Mouse (Mus musculus): ENCODE data around the gene Nfkb1. TPM values are rescaled to one million over a fixed set of nuclear protein-coding genes. Genes with fewer than 3 reads are reported as not detected.

Nfkb1 gene
- total and polyA plus RNA-seq, 3 experiments = 271 to 369 (median 346) TPM

GRCm38 (mm10) chr3:135571540-135571939 is 119.8 kb downstream of the Nfkb1 start (continued):
- TF ChIP-seq MAZ (IDR thresholded peaks at IDR 0.05; ENCODE audit: low read depth, low read length) = no peak
- TF ChIP-seq HCFC1 (IDR thresholded peaks at IDR 0.05; ENCODE audit: low read depth, low read length) = peak; percentile 73
- TF ChIP-seq ELF1 (IDR thresholded peaks at IDR 0.05; ENCODE audit: low read depth, low read length) = peak; percentile 99
- TF ChIP-seq IRF4 (IDR thresholded peaks at IDR 0.05; ENCODE audit: low read depth, low read length) = 0 out of 2 replicates have a peak, but pooled peaks have one; percentile 27
- no peak for TF ChIP-seq MAFK (IDR thresholded peaks at IDR 0.05; ENCODE audit: insufficient replicate concordance, low read length)
- no peak for TF ChIP-seq NRF1 (IDR thresholded peaks at IDR 0.05; ENCODE audit: low read depth, low read length)
- TF ChIP-seq CTCF (conservative IDR thresholded peaks at IDR 0.05 in 1 of 2, IDR thresholded peaks at IDR 0.05 in 1 of 2; ENCODE audit: low read depth in 2 of 2, low read length in 2 of 2) = no peak

- dilution Hi-C loops (cut with MboI; ENCODE audit: extremely low pct_ligation_motif_present, extremely low pct_unique_long_range_greater_than_20kb, low sequenced_read_pairs) = no loop called here
- H3K4me2 ChIP-seq (ENCODE audit: insufficient read depth, low read depth, poor library complexity, severe bottlenecking) = no peak overlapping the region
- H3K9me3 ChIP-seq (replicated peaks; ENCODE audit: low read length) = no peaks in the 10 kb centered on the region
- H3K27me3 ChIP-seq (replicated peaks) = no peaks in the 10 kb centered on the region
- H3K79me2 ChIP-seq (replicated peaks; ENCODE audit: control insufficient read depth, extremely low read depth, insufficient read depth, poor library complexity, severe bottlenecking) = no peaks in the 10 kb centered on the region
- in situ Hi-C loops (cut with MboI; ENCODE audit: low pct_ligation_motif_present, low pct_unique_long_range_greater_than_20kb, low sequenced_read_pairs) = no loop called here
- DNase-seq (ENCODE audit: extremely low read depth) = no peak
- peaks cover 3 to 64% of the 10 kb centered on the region in 2 experiments; a peak in 3 of 4 replicates for H3K4me1 ChIP-seq (ENCODE audit: control insufficient read depth in 1 of 2, insufficient read depth in 2 of 2)
- H3K36me3 ChIP-seq (replicated peaks in 1 of 2; ENCODE audit: control insufficient read depth in 1 of 2, insufficient read depth in 1 of 2, low read length in 1 of 2) = peaks cover 7 to 63% of the 10 kb centered on the region in 2 experiments
- no peak overlapping the region for H3K27ac ChIP-seq (ENCODE audit: insufficient read depth, low read depth)
- TF ChIP-seq CTCF (conservative IDR thresholded peaks at IDR 0.05 in 1 of 2, IDR thresholded peaks at IDR 0.05 in 1 of 2; ENCODE audit: low read depth in 2 of 2, low read length in 2 of 2) = no peak
- TF ChIP-seq TCF12 (IDR thresholded peaks at IDR 0.05; ENCODE audit: low read depth, low read length) = no peak
- TF ChIP-seq SMC3 (IDR thresholded peaks at IDR 0.05; ENCODE audit: low read depth, low read length) = no peak
- no peak for TF ChIP-seq E2F4 (IDR thresholded peaks at IDR 0.05; ENCODE audit: insufficient replicate concordance, low read depth, low read length)
- TF ChIP-seq ZC3H11A (IDR thresholded peaks at IDR 0.05; ENCODE audit: low read depth, low read length) = no peak
- TF ChIP-seq KAT2A (IDR thresholded peaks at IDR 0.05; ENCODE audit: insufficient replicate concordance, low read length) = no peak
- no peak for TF ChIP-seq UBTF (IDR thresholded peaks at IDR 0.05; ENCODE audit: low read depth, low read length)
- no peak overlapping the region for H3K4me3 ChIP-seq (replicated peaks in 1 of 3; ENCODE audit: low read depth in 2 of 3, low read length in 2 of 3, poor library complexity in 1 of 3)
- H3K9ac ChIP-seq (ENCODE audit: insufficient read depth, low read depth) = no peak overlapping the region
Observed at GRCm38 (mm10) chr3:135568633-135569032, 122.7 kb downstream of the Nfkb1 start.

- Histone ChIP-seq H3K36me3 (replicated peaks in 1 of 2; ENCODE audit: control insufficient read depth in 1 of 2, insufficient read depth in 1 of 2, low read length in 1 of 2) (peaks cover 14 to 68% of the 10 kb centered on the region in 2 experiments), H3K27me3 (replicated peaks) (no peaks in the 10 kb centered on the region), H3K4me3 (replicated peaks in 1 of 3; ENCODE audit: low read depth in 2 of 3, low read length in 2 of 3, poor library complexity in 1 of 3) (no peak overlapping the region), H3K4me2 (ENCODE audit: insufficient read depth, low read depth, poor library complexity, severe bottlenecking) (no peak overlapping the region), H3K27ac (ENCODE audit: insufficient read depth, low read depth) (no peak overlapping the region), H3K4me1 (ENCODE audit: control insufficient read depth in 1 of 2, insufficient read depth in 2 of 2) (peaks cover 3 to 56% of the 10 kb centered on the region in 2 experiments; a peak in 3 of 4 replicates), H3K9me3 (replicated peaks; ENCODE audit: low read length) (no peaks in the 10 kb centered on the region), H3K9ac (ENCODE audit: insufficient read depth, low read depth) (no peak overlapping the region), H3K79me2 (replicated peaks; ENCODE audit: control insufficient read depth, extremely low read depth, insufficient read depth, poor library complexity, severe bottlenecking) (no peaks in the 10 kb centered on the region)
- TF ChIP-seq USF2 (conservative IDR thresholded peaks at IDR 0.05; ENCODE audit: low read depth, low read length) = no peak
- no peak for TF ChIP-seq MYC (IDR thresholded peaks at IDR 0.05; ENCODE audit: low read depth, low read length)
- no peak for TF ChIP-seq ZC3H11A (IDR thresholded peaks at IDR 0.05; ENCODE audit: low read depth, low read length)
- TF ChIP-seq JUN (IDR thresholded peaks at IDR 0.05; ENCODE audit: insufficient read depth, low read depth, low read length) = no peak
- no peak for TF ChIP-seq BHLHE40 (IDR thresholded peaks at IDR 0.05; ENCODE audit: low read depth, low read length)
- no peak for TF ChIP-seq RAD21 (IDR thresholded peaks at IDR 0.05; ENCODE audit: low read depth, low read length)
- no peak for TF ChIP-seq MEF2A (IDR thresholded peaks at IDR 0.05; ENCODE audit: borderline replicate concordance, low read depth, low read length)
- no peak for TF ChIP-seq E2F4 (IDR thresholded peaks at IDR 0.05; ENCODE audit: insufficient replicate concordance, low read depth, low read length)
- no peak for TF ChIP-seq PAX5 (IDR thresholded peaks at IDR 0.05; ENCODE audit: low read length)
- no peak for TF ChIP-seq ELF1 (IDR thresholded peaks at IDR 0.05; ENCODE audit: low read depth, low read length)
- TF ChIP-seq MXI1 (IDR thresholded peaks at IDR 0.05; ENCODE audit: low read depth, low read length) = no peak
- no peak for TF ChIP-seq CHD1 (IDR thresholded peaks at IDR 0.05; ENCODE audit: low read depth, low read length)
- no peak for TF ChIP-seq NRF1 (IDR thresholded peaks at IDR 0.05; ENCODE audit: low read depth, low read length)
- no peak for TF ChIP-seq ZMIZ1 (IDR thresholded peaks at IDR 0.05; ENCODE audit: low read depth, low read length)
- no peak for TF ChIP-seq TBP (conservative IDR thresholded peaks at IDR 0.05; ENCODE audit: low read depth, low read length)
- no peak for TF ChIP-seq UBTF (IDR thresholded peaks at IDR 0.05; ENCODE audit: low read depth, low read length)
- no peak for TF ChIP-seq NELFE (IDR thresholded peaks at IDR 0.05; ENCODE audit: low read depth, low read length)
- TF ChIP-seq HCFC1 (IDR thresholded peaks at IDR 0.05; ENCODE audit: low read depth, low read length) = no peak
- dilution Hi-C loops (cut with MboI; ENCODE audit: extremely low pct_ligation_motif_present, extremely low pct_unique_long_range_greater_than_20kb, low sequenced_read_pairs) (no loop called here), in situ Hi-C loops (cut with MboI; ENCODE audit: low pct_ligation_motif_present, low pct_unique_long_range_greater_than_20kb, low sequenced_read_pairs) (no loop called here)
- DNase-seq (ENCODE audit: extremely low read depth) = no peak
Observed at GRCm38 (mm10) chr3:135567888-135568287, 123.5 kb downstream of the Nfkb1 start.

Data from CH12.LX (cell line).